Mouse (Mus musculus) stomach, postnatal 0 days (tissue): ENCODE measurements around the gene Fto.

ENCODE experiments used
- CTCF ChIP-seq: IDR thresholded peaks from 2 replicates; pipeline ENCODE4 v1.5.1; 2016; ENCODE audit warnings: antibody characterized with exemption, low read depth, mild to moderate bottlenecking, moderate library complexity
- EP300 ChIP-seq: optimal IDR thresholded peaks from 2 replicates; pipeline ENCODE3; 2016; ENCODE audit warnings: antibody characterized with exemption

DNA sequence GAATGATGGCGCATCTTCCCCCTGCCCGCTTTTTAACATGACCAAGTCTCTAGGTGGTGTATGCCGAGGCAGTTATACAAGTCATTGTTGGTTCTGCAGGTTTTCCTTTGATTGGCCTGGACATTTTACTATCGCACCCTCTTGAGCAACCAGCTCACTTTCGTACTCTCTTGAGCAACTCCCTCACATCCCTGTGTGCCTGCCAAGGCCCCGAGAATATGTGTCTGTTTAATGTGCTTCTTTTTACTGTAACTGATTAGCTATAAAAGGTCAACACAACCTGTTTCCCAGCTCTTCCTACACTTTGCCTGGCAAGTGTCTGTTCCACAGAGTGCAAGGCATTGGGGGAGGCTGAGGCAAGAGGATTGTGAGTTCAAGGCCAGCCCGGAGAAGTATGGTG, 401.4 kb downstream of the Fto start:
- TF ChIP-seq CTCF = no peak
- no peak for TF ChIP-seq EP300
